Mouse (Mus musculus) lung, adult 18-20 months (tissue): ENCODE results near the gene Efna3.

Experiments used
- DNase-seq, 2 experiments: peaks; one replicate each; pipeline ENCODE4 v3.0.0; 2022; ENCODE audit warnings: mixed read lengths in 2 of 2

The Efna3 gene

DNA sequence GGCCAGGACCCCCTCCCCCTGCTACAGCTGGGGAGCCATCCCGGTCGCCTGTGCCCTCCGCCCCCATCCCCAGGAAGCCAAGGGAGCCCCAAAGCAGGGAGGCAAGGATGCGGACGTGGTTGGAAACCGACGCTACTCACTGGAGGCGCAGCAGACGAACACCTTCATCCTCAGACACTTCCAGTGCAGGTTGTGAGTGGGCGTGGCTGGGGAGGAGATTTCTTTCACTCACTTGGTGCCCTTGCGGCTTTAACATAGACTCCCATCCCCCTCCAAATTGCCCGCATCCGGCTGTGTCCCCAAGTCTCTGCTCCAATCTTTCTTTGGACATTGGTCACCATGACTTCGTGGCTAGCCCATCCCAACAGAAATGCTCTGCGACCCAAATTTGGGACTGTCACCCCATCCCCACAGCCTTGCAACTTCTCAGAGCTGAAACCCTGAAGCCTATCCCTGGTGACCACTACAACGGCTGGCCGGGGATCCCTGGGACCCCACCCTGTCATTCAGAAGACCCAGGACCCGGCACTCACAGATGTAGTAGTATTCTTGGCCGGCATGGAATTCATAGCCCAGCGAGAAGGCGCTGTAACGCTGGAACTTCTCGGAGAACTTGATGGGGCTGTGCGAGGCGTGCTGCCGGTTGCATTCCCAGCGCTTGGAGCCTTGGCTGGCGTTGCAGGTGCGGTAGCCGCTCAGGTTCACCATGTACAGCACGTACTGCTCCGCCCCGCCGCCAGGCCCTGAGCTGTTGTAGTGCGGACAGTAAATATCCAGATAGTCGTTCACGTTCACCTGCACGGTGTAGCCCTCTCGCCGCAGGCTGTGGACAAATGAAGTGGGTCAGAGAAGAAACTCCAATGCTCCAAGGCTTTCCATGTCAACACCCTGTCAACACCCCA lies 6.6 kb downstream of the Efna3 start:
- peak; percentile 41 to 49 for DNase-seq

DNA sequence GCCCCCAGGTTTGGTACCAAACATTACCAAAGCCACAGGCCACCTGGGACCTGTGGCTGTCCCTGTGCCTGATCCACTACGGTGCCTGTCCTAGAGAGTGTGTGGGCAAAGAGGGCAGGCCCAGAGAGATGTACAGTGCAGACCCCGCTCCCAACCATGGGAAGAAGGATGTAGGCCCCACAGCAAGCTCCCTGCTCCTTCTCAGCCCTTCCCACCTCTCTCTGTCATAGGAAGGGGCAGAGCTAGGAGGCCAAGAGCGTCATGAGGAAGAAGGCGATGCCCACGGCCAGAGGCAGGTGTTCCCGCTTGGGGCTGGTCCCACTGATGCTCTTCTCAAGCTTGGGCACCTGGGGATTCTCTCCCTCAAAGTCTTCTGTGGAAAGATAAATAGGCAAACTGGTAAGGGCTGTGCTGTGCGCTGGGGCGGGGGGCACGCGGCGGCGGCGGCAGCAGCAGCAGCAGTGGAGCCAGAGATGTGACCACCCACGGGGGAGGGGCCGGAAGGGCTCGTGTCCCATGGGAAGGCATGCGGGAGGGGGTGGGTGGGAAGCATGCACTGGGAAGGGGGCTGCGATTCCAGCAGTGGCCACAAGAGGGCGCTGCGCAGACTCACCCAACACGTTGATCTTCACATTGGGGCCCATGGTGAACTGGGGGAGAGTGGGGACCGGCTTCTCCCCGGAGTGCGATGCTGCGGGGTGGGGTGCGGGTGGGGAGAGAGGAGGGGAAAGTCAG lies 7.4 kb downstream of the Efna3 start:
- peak; percentile 79 to 85 for DNase-seq

DNA sequence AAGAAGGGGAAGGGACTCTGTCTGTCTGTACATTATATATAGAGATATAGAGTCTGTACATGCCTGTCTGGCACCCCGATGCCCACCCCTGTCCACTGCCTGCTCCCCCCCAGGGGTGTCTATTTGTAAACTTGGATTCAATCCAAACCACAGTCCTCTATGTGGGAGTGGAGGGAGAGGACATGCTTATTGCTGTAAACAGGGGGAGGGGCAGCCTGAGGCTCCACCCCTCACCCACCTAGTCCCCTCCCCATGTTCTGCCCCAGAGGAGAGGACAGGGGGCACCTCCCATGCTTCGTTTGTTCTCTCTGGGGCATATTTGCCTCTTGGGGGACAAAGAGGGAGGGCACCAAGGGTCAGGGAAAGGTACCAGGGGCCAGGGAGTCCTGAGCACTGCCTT lies 8.0 kb downstream of the Efna3 start:
- peak; percentile 68 to 79 for DNase-seq

DNA sequence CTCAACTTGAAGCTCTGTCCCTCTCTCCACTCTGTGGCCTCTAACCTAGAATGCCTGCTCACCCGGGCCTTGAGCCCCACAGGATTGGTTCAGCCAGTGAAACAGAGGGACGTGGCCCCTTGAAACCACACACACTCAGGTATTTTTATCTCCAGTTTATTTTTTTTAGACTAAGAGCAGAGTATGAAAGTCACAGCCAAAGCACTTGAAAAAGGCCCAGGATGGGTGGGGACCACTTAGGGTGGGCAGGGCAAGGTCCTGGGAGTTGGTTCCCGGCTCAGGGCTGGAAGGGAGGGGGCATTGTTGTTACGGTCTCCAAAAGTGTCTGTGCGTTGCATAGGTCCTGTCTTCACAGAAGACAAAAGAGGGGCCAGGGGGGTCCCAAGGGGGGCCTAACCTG lies 8.4 kb downstream of the Efna3 start:
- peak; percentile 81 to 90 for DNase-seq

DNA sequence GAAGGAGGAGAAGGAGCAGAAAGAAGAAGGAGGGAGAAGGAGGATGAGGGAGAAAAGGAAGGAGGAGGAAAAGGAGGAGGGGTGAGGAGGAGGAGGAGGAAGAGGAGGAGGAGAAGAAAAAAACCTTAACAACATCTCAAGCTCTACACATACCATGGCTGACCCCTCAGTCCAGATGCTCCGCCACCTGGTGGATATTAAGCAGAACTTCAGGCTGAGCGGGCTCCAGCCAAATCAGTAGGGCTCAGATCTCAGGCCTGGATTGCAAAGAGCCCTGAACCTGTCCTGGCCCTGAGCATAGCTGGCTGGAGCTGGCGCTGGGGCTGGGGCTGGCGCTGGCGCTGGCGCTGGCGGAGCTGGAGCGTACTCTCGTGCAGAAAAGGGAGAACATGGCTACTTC lies 14.7 kb downstream of the Efna3 start:
- DNase-seq: peak; percentile 75 to 81

DNA sequence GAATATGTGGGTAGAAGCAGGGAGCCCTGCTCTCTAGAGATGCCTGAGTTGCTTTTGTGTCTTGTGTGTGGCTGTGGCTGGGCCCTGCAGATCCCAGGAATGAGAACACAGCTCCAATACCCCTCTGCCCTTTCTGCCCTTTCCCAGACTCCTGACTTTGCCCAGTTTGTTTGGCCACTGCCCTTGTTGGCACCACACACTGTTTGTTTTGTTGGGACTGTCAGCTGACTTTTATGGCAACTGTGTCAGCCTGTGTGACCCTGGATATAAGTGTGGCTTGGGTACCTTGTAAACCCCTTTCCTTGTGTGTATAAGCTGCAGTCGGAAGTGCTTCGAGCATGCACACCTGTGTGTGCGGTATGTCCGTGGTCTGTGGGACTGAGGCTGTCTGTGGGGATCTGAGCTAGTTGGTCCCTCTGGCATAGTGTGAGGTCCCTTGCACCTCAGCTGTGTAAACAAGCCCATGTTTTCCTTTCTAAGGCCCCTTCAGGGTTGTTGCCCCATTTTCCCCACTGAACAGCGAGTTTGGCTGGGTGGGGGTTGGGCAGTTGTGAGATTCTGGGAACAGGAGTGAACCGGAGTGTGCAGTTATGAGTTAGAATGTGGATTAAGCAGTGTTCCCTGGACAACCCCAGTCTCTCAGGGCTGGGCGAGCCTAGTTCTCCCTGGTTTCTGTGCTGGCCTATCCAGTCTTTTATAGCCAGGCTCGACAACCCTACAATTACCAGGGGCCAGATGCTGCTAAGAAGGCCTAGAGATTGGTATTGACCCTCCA lies 17.0 kb downstream of the Efna3 start:
- DNase-seq: peak; percentile 42 to 55

DNA sequence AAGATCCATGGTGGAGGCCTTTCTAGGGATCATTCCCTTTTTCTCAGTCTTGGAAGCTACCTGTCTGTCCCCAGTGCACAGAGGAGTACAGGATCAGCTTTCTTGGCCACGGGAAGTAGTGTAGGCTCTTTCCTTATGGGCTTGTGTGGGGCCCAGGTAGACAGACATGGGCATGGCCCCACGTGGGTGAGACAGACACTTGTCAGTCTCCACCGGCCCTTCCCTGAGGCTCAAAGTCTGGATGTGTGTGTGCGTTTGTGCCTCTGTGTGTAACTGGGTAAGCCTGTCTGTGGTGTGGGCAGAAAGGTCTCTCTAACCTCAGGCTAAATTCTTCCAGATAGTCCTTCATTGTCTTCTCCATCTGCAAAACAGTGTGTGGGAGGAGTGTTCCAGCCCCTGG lies 17.7 kb downstream of the Efna3 start:
- DNase-seq: no peak

DNA sequence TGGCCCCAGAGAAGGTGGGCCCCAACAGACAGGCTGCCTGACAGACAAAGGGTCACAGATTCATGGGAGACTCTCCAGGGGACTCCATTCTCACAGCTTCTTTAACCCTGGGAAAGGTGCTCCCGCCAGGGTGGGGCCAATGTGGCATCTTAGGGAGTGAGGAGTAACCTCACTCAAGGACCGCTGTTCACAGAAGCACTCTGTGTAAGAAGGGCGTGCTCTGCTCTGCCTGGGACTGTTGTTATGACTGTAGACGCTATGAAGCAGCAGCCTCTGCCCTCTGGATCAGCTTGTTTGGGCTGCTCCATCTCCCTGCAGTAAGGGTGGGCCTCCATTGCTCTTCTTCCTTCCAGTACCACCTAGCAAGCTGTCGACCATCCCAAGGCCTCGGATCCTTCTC lies 18.3 kb downstream of the Efna3 start:
- peak in 1 of 2 experiments; percentile 45 for DNase-seq

DNA sequence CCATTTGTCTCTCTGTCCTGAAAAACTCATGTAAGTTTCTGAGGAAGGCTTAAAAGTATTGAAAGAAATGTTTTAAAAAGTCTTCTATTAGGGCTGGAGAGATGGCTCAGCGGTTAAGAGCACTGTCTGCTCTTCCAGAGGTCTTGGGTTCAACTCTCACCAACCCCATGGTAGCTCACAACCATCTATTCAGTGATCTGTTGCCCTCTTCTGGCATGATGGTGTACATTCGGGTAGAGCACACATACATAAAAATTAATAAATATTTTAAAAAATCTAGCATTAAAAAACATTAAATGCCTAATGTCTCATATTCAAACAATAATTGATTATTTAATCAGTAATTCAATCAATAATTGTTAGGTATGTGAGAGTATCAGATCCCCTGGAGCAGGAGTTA lies 22.3 kb downstream of the Efna3 start:
- DNase-seq: no peak

DNA sequence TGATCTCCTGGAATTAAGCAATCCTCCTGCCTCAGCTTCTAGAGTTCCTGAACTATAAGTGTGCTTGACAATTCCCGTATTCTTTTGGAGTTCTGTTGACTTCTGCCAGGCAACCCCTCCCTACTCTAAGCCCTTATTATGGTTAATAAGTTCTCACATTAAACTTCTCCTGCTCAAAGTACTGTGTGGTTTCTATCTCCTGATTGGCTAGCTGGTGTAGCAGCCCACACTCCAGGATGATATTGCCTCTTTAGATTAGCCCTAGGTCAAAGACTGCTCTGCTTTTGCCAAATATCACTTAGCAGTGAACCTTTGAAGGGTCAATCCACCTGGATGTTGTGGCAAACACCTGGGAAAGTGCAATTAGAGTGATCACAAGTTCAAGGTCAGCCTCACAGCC lies 22.7 kb downstream of the Efna3 start:
- peak in 1 of 2 experiments; percentile 33 for DNase-seq

DNA sequence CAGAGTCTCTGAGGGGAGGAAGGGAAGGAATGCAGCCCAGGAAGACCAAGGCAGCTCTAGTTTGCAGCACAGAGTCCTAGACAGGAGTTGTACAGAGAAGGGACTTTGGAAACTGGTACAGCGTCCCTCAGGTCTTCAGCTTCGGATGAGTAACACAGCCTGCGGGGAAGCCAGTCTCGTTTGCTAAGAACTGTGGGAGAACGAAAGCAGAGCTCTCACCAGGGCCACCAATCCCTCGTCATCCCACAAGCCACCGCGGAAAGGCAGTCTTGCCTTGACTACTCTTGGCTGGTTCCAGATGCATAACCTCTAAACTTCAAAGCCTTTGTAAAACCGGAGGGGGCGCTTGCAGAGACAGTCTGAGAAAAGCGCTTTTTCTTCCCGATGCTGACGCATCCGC lies 23.3 kb downstream of the Efna3 start:
- peak in 1 of 2 experiments; percentile 25 for DNase-seq

DNA sequence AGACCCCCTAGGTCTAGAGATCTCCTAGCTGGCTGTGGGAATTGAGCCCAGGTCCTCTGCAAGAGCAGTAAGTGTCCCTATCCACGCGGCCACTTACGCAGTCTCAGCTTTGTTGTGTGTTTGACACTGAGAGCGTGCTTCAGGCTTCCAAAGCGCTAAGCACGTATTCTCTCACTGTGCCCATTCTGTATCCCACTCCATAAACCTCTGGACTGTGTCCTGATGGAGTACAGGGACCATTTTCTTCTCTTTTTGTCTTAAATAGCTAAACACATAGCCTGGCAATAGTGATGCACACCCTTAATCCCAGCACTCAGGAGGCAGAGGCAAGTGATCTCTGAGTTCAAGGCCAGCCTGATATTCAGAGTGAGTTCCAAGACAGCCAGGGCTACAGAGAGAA lies 23.9 kb downstream of the Efna3 start:
- DNase-seq: no peak

DNA sequence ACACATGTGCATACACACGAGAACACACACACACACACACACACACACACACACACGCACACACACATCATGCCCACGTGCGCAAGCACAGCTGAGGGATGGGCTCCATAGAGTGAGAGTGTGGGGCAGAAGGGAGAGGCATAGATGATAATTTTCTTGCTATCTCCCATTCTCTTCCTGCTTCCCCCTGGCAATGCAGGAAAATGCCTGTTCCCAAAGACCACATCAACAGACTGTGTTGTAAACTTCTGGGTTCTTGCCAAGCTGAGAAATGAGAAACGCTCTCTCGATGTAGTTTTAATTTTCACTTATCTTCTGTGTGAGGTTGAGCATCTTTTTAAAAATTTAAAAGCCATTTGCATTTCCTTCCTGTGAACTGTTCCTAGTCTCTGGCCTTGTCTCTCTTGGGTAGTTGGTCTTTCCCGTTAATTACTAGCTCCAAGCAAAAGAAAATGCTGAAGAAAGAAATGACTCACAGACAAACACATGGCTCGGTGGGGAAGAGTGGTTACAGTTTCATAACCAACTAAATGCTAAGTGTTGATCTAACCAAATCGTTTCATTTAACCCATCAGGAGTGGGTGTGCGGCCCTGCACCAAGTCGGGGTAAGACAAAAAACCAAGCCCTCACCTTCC lies 25.9 kb downstream of the Efna3 start:
- DNase-seq: peak in 1 of 2 experiments; percentile 23

DNA sequence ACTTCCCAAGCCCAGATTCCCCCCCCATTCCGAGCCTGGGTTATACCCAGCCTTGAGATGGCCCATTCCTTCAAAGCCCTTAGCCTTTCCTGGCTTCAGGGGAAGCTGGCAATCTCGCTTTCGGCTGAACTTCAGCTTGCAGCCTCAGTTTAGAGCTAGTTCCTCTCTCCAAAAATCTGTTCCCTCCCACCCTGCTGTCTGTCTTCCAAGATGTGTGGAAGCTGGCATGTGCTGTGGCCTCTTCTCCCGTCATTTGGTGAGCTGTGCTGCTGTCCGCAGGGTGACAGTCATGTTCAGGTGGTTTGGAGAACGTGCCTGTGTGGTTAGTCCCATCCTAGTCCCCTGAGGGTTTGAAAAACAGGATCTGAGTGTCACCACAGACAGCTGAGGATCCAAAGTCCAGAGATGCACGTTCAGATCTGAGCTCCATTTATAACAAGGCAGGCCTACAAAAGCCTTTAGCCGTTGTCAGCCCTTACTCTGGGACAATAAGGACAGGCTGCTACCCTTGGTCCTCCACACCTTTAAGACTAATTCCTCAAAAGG lies 27.0 kb downstream of the Efna3 start:
- no peak for DNase-seq

DNA sequence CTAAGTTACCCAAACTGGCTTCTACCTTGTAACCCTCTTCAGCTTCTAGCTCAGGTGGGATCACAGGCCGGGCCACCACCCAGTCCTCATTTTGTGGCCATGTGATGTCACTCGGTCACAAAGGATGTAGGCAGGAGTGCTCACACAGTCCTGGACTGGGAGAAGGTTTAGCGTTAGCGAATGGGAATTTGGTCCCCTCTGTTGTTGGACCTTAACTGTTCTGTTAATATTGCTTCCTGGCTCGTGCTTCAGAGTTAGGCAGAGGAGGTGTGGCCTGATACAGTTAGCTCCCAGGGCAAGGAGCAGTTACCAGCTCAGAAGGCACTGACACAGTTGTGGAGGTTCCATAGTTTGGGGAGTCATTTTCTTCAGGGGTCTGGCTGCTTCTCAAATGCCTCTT lies 28.6 kb downstream of the Efna3 start:
- DNase-seq: no peak

DNA sequence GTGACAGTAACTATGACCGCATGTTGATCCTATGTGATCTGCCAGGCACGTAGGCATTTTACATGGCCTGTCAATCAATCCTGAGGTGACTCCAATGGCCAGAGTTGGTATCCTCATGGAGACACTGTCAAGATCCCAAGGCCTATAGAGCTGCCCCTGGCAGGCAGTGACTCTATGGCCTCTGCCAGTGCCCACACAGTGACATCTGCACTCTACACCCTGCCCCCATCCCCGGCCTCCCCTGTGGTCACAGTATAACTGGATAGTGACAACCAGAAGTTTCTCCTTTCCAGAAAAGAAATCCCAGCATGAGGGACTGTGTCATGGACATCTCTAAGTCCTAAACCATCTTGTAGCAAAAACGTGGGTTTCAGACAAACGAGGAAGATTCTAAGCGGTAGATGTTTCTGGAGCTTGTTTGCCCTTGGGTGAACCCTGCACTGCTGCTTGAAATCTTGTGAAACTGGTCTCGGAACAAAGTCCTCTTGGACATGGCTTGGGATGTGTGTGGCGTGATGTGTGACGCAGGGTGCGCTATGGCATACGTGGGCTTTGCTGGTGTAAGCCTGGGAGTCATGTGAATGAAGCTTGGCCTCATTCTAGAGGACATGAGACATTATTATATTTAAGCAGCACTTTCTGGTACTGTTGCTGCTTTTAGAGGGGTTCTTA lies 29.4 kb downstream of the Efna3 start:
- DNase-seq: peak; percentile 33 to 54

DNA sequence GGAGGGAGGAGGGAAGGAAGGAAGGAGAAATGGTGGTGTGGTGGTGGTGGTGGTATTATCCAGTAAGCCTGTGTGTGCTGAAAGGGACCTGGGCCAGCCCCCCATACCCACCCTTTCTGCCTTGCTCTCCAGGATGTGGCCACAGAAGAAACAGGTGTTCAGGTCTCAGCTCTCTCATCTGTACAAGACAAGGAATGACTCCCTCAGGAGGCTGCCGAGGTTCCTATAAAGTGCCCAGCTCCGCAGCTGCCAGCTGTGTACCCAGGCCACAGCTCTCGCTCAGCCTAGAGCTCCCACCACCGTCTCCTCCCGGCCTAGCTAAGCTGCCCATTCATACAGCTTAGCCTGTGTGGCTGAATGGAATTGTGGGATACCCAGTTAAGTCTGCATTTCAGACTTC lies 30.5 kb downstream of the Efna3 start:
- no peak for DNase-seq

DNA sequence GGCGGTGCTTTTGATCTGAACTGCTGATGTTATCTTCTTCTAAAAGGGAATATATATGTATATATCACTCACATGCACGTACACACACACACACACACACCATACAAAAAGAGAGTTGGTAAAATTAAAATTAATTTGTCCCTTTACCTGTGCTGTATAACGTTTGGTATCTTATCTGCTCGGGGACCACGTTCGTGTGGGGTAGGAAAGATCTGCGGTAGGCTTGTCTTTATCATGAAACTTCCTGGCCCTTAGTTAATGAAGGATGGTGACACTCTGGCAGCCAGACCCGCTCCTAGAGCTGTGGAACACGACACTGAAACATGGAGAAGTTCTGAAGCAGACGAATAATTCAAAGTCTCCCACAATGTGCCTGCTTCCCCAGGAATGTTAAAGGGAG lies 30.9 kb downstream of the Efna3 start:
- no peak for DNase-seq

DNA sequence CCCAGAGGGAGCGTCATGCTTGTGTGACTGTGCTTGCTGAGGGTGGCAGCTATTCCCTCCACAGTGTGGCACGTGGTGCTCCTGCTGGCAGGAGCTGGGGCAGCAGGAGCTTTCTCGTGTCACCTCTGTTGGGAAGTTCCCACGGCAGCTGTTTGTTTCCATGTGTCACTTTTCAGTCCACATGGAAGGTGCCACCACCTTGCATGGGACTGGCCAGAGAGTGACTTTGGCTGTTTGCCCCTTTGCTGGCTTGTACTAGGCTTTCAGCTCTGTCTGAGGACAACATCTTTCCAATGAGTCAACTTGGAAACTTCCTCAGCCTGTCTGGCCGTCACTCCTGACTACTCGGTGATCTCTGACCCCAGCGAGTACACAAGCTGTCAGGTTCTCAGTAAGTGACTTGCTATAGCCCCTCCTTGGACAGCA lies 34.2 kb downstream of the Efna3 start:
- DNase-seq: peak in 1 of 2 experiments; percentile 20

DNA sequence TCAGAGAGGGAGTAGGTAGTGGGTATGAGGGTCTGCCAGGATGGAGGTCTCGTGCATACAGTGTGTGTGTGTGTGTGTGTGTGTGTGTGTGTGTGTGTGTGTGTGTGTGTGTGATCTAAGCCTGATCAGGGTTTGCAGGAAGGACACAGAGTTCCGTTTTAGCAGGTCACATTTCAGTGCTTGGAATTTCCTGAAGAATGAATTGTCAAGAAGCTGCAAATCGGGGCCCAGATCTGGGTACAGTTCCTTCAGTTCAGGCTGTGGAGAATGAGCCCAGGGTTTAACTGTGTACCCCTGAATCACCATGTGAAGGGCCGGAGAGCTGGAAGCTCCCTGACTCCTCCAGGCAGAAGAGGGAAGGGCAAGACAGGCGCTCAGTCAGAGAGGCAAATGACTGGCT lies 35.5 kb downstream of the Efna3 start:
- no peak for DNase-seq

DNA sequence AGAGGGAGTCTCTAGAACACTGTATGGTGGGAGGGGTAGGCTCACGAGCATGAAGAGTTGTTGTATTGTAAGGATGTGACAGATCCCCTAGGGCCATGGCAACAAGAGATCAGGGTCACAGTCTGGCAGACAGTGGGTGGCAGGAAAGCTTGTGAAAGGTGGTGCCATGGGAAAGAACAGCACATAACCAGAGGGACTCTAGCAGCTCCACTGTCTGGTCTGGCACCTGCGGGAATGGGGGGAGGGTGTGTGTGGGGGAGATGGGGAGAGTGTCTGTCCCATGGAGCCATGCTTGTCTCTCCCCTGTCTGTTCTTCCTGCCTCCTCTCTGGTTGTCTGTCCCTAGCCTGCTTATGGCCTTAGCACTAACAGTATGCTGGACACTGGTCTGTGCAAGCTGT lies 37.2 kb downstream of the Efna3 start:
- no peak for DNase-seq

DNA sequence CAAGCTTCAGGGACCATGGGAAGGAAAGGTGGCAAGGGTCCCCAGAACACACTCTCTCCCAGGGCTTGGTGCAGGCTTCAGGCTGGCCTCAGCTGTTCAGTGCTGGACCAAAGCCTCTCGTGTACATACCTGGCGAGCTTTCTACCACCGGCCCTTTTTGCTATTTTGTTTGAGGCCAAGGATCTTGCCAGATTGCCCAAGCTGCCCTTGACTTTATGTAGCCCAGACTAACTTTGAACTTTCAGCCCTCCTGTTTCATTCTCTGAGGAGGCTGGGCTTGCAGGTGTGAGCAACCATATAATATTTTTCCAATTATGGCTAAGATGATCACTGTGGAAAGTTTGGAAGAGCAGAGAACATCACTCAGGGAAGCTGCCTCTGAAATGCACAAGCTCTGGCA lies 38.5 kb downstream of the Efna3 start:
- DNase-seq: no peak
